Mouse (Mus musculus): Measurements from ENCODE around the gene Smim22.

Gene Smim22

GRCm38 (mm10) chr16:5008076-5008475, 988 bp downstream of the Smim22 start:
- DNase-seq (ENCODE audit: low spot score), result no peak

GRCm38 (mm10) chr16:5010371-5010935, 3.4 kb downstream of the Smim22 start:
- no peak for DNase-seq (ENCODE audit: low spot score)

DNA sequence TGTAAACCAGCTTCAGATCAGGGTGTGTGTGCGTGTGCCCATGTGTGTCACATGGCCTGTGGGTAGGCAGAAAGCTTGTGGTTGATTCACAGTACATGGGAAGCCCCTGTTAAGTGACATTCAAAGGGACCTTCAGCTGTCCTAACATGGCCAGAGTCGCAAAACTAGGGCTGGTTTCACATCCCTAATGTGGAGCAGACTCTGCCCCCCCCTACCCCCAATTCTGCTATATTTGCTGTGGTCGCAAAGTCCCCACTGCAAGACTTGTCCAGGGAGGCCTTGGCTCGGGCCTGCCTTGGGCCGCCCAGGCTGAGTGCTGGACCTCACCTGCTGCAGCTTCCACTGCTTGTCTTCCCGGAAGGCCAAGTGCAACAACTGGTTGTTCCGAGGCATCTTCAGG, 4.2 kb downstream of the Smim22 start:
- no peak for DNase-seq (ENCODE audit: low spot score)

- no peak for DNase-seq (ENCODE audit: low spot score)
Observed at GRCm38 (mm10) chr16:5012036-5013005, 5.2 kb downstream of the Smim22 start.

GRCm38 (mm10) chr16:5013054-5013838, 6.2 kb downstream of the Smim22 start, which contains the start of gene Rogdi:
TSS of gene Rogdi (minus strand) at chr16:5013553.
- DNase-seq (ENCODE audit: low spot score), result peak; percentile 99

- no peak for DNase-seq (ENCODE audit: low spot score)
Observed at GRCm38 (mm10) chr16:5014578-5014977, 7.5 kb downstream of the Smim22 start.

- no peak for DNase-seq (ENCODE audit: low spot score)
Observed at GRCm38 (mm10) chr16:5024021-5024420, 16.9 kb downstream of the Smim22 start.

GRCm38 (mm10) chr16:5029847-5030246, 22.8 kb downstream of the Smim22 start:
- no peak for DNase-seq (ENCODE audit: low spot score)

DNA sequence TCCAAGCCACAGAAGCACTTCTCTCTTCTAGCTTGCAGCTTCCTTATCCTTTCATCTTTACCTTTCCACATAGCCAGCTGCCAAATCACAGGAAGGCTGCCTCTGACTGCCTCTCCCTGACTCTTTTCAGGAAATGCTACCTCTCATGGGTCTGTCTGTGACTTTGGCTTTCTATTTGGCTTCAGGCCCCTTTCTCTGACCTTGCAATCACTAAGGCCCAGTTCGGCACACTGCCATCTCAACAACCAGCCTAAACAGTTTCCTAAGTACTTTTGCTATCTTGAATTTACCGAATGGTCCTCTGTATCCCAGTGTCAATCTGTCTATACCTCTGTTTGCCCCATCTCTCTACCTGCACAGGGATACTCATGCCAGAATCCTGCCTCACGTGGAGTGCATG, 28.5 kb downstream of the Smim22 start:
- DNase-seq (ENCODE audit: low spot score), result no peak

DNA sequence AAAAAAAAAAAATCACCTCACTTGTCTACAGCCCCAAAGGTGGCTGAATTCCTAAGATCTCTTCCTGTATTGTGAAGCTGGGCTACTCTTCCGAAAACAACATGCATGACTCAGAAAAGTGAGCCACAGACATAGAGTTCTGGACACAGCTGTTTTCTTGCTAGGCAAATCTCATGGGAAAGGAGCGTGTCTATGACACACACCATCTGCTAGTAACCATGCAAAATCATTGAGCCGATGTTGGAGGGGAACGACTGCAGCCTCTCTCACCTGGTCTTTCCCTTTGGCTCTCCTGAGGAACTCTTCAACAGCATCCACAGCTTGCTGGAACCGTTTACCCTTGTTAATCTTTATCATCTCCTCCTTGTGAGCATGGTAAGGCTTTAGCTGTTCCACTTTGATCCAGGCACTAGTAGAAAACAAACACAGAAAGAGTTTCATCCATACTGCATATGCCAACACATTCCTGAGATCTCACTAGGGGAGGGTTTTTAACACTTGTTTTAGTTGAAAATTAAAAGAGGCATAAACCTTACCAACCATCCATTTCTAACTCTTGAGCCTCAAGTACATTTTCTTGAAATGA, 29.7 kb downstream of the Smim22 start:
- DNase-seq (ENCODE audit: low spot score), result no peak

- no peak for DNase-seq (ENCODE audit: low spot score)
Observed at GRCm38 (mm10) chr16:5045322-5045721, 38.2 kb downstream of the Smim22 start.

DNA sequence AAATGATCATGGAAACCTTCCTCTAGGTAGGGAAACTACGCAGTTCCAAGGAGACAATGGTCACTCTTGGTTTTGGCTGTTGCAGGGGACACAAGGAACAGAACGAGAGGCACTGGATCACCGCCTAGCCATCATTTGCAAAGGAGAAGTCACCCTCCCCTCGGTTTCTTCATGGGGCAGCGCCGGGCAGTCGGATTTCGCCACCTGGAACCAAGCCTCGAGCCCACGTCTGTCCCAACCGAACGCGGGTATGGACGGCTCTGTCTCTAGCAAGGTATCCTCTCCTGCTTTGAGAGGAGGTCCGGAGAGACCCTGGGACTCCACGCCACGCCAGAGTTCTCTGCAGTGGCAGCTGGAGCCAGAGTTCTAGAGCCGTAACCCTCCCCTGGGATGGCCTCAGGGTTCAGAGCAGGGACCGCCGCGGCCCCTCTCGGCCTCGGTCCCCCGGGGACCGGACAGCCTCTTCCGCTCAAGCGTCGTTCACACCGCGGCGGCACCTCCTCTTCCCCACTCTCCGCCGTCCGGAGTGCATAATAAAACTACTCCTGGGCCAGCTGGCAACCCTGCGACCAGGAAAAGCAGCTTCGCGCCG, 42.2 kb downstream of the Smim22 start:
- no peak for DNase-seq (ENCODE audit: low spot score)

DNA sequence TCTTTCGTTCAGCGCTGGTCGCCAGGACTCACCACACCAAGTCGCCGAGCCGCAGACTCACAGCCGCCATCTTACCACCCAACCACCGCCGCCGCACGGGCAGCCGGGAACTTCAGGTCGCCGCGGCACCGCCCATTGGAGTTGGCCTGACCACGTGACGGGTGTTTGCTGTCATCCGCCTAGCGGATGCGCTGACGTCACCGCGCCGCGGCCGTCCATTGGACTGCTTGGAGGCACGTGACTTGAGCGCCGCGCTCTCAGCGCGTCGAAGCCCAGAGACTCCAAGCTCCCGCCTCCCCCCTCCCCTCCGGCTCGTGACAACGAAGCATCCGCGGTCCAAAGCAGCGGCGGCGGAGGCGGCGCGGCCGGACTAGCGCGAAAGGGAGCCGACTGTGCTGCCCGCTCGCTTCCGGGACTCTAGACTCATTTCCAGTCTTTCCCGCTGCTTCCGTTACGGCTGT, 42.7 kb downstream of the Smim22 start, which contains the start of the genes Glyr1 and Ubn1:
Gene Glyr1 (minus strand): TSS at position 90 of the 461 bp plus-strand sequence.
Gene Ubn1 (plus strand): TSS at position 284 of the 461 bp plus-strand sequence.
- peak; percentile 100 for DNase-seq (ENCODE audit: low spot score)

DNA sequence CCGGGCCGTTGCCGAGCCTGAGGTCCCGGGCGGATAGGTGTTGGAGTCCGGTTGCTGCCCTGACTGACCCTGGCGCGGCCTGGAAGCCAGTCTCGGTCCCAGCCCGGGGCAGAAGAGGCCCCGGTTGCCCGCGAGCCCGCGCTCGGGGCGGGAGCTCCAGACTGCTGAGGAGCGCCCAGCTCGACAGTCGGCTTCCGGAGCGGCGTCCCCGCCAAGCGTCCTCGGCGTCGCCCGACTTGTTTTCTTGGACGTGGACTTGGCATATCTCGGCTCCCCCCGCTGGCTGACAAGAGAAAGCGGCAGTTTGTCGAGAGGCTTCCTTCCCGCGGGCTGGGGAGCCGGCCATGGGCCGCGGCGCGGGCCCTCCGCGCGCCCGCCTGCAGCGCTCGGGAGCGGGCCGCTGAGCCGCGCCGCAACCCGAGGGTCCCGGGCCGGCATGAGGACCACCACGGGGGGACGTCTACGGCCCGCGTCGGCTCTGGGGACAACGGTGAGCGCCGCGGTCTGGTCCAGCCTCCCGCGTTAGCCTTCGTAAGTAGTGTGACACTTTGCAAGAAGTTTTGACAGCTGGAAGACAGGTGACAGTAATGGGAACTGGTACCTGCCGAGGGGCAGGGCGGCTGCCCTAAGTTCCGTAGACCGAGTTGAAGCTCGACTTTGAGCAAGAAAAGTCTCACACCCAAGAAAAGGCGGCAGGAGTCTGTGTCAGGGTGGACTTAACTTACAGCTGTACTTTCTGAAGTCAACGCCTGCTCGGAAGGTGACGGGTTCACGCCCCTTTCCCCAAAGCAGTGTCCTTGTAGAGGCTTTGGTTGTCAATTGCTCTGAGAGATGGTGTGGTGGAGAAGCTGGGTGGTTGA, 43.4 kb downstream of the Smim22 start:
- DNase-seq (ENCODE audit: low spot score), result peak; percentile 45
